Mouse (Mus musculus): ENCODE results near the gene Tnrc18. TPM values are rescaled to one million over a fixed set of nuclear protein-coding genes. Genes with fewer than 3 reads are reported as not detected.
A peak's percentile ranks its signal among the peaks of the same experiment; 100 is the strongest.

The Tnrc18 gene
- polyA plus RNA-seq, 1 experiment from 2014 or later, result 8.9 TPM

DNA sequence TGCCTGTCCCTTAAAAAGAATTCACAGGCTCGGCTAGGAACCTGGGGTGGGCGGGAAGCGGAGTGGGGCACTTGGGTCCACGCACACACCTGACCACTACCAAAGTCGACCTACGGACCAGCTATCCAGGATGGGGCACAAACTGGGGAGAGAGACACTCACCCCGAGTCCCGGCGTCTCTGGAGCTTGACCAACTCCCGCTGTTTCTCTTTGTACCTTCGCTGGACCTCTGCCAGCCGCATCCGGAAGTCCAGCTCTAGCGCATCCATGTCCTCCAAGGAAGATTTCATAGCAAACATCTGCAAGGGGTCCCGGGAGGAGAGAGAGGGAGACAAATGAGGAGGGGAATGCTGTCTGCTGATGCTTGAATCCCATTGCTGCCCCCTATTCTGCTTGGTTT lies 52.6 kb downstream of the Tnrc18 start:
- H3K27me3 ChIP-seq (replicated peaks), result no peaks in the 10 kb centered on the region
- no peak overlapping the region for H3K27ac ChIP-seq
- H3K36me3 ChIP-seq, result peaks cover 78% of the 10 kb centered on the region
- H3K4me2 ChIP-seq, result no peak overlapping the region
- no peak for ATAC-seq
- WGBS (ENCODE audit: insufficient replicate concordance), result 75% methylated on average over 15 of the region's 15 CpGs
- peaks cover 5% of the 10 kb centered on the region; the same call in 1 of the 2 replicates for H3K4me1 ChIP-seq
- H3K9ac ChIP-seq, result no peak overlapping the region
- no peak overlapping the region for H3K4me3 ChIP-seq
- H3K9me3 ChIP-seq (replicated peaks), result no peaks in the 10 kb centered on the region

- H3K36me3 ChIP-seq, result peaks cover 81% of the 10 kb centered on the region
- H3K4me2 ChIP-seq, result no peak overlapping the region
- H3K9ac ChIP-seq, result no peak overlapping the region
- H3K4me3 ChIP-seq, result no peak overlapping the region
- H3K27ac ChIP-seq, result no peak overlapping the region
- H3K27me3 ChIP-seq (replicated peaks), result no peaks in the 10 kb centered on the region
- H3K9me3 ChIP-seq (replicated peaks), result no peaks in the 10 kb centered on the region
- 48% methylated on average over 11 of the region's 11 CpGs for WGBS (ENCODE audit: insufficient replicate concordance)
- ATAC-seq, result no peak
- peaks cover 5% of the 10 kb centered on the region; the same call in 1 of the 2 replicates for H3K4me1 ChIP-seq
Observed at GRCm38 (mm10) chr5:142764306-142764705, 53.2 kb downstream of the Tnrc18 start.

- Histone ChIP-seq H3K9ac (no peak overlapping the region), H3K27ac (no peak overlapping the region), H3K4me2 (no peak overlapping the region), H3K36me3 (peaks cover 88% of the 10 kb centered on the region), H3K4me3 (no peak overlapping the region), H3K9me3 (replicated peaks) (no peaks in the 10 kb centered on the region), H3K4me1 (no peaks in the 10 kb centered on the region), H3K27me3 (replicated peaks) (no peaks in the 10 kb centered on the region)
- ATAC-seq, result no peak
- 84% methylated on average over 21 of the region's 21 CpGs for WGBS (ENCODE audit: insufficient replicate concordance)
Observed at GRCm38 (mm10) chr5:142762082-142762807, 55.2 kb downstream of the Tnrc18 start.

- WGBS (ENCODE audit: insufficient replicate concordance), result 85% methylated on average over 16 of the region's 16 CpGs
- H3K4me2 ChIP-seq, result no peak overlapping the region
- no peak overlapping the region for H3K27ac ChIP-seq
- no peak overlapping the region for H3K9ac ChIP-seq
- no peaks in the 10 kb centered on the region for H3K9me3 ChIP-seq (replicated peaks)
- H3K36me3 ChIP-seq, result peaks cover 91% of the 10 kb centered on the region
- no peaks in the 10 kb centered on the region for H3K4me1 ChIP-seq
- ATAC-seq, result no peak
- H3K27me3 ChIP-seq (replicated peaks), result no peaks in the 10 kb centered on the region
- H3K4me3 ChIP-seq, result no peak overlapping the region
Observed at GRCm38 (mm10) chr5:142761326-142761983, 56.0 kb downstream of the Tnrc18 start.

- Histone ChIP-seq H3K27ac (no peak overlapping the region), H3K4me1 (no peaks in the 10 kb centered on the region), H3K4me3 (no peak overlapping the region), H3K4me2 (no peak overlapping the region), H3K36me3 (peaks cover 93% of the 10 kb centered on the region), H3K9me3 (replicated peaks) (no peaks in the 10 kb centered on the region), H3K27me3 (replicated peaks) (no peaks in the 10 kb centered on the region), H3K9ac (no peak overlapping the region)
- whole genome bisulfite sequencing (ENCODE audit: insufficient replicate concordance), result 82% methylated on average over 8 of the region's 8 CpGs
- ATAC-seq, result no peak
Observed at GRCm38 (mm10) chr5:142759786-142760185, 57.7 kb downstream of the Tnrc18 start.

DNA sequence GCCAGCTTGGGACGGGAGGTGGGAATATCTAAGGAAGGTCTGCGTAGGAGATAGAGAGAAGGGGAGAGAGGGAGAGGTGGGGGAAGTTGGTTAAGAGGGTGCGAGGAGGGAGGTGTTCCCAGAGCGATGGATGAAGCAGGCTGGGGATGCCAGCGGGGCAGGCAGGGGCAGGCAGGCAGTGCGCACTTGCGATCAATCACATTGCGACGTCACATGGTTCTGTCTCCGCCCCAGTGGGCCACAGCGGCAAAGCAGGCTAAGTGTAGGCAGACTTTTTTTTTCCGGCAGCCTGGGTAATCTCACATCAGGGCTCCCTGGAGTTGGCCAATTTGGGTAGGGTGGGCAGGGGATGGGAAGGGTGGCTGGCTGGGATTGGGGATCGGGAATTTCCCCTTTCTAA lies 65.2 kb downstream of the Tnrc18 start:
- 60% methylated on average over 13 of the region's 13 CpGs for WGBS (ENCODE audit: insufficient replicate concordance)
- Histone ChIP-seq H3K27ac (no peak overlapping the region), H3K4me1 (peaks cover 13% of the 10 kb centered on the region; the same call in 1 of the 2 replicates), H3K9me3 (replicated peaks) (no peaks in the 10 kb centered on the region), H3K4me2 (no peak overlapping the region), H3K9ac (no peak overlapping the region), H3K27me3 (replicated peaks) (no peaks in the 10 kb centered on the region), H3K4me3 (no peak overlapping the region), H3K36me3 (peaks cover 58% of the 10 kb centered on the region)
- no peak for ATAC-seq

DNA sequence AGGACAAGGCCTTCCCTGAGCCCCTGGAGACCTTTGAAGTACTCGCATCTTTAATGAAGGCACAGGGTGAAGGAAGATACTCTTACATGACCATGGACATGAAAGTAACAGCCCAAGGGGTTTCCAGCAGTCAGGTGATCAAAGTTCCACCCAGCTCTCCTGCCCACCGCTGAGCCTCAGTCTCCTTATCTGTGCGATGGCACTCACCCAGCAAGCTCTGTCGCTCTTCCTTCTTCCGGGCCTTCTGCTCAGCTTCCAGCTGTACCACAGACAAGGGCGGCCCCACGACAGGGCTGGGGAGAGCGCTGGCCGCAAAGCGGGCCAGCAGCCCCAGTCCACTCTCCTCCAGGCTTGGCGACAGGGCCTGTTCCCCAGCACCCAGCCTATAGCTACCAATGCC lies 67.3 kb downstream of the Tnrc18 start:
- no peak overlapping the region for H3K27ac ChIP-seq
- H3K4me2 ChIP-seq, result 0 out of 2 replicates have a peak overlapping the region, but pooled peaks have one; percentile 1
- WGBS (ENCODE audit: insufficient replicate concordance), result 46% methylated on average over 11 of the region's 11 CpGs
- peaks cover 14% of the 10 kb centered on the region; the same call in 1 of the 2 replicates for H3K4me1 ChIP-seq
- peaks cover 41% of the 10 kb centered on the region for H3K36me3 ChIP-seq
- peak; percentile 70 for ATAC-seq
- no peaks in the 10 kb centered on the region for H3K9me3 ChIP-seq (replicated peaks)
- peak overlapping the region; percentile 41; the same call in 1 of the 2 replicates for H3K9ac ChIP-seq
- no peak overlapping the region for H3K4me3 ChIP-seq
- H3K27me3 ChIP-seq (replicated peaks), result no peaks in the 10 kb centered on the region

GRCm38 (mm10) chr5:142747026-142747629 lies 70.3 kb downstream of the Tnrc18 start:
- peaks cover 60% of the 10 kb centered on the region for H3K36me3 ChIP-seq
- H3K4me3 ChIP-seq, result no peak overlapping the region
- H3K27me3 ChIP-seq (replicated peaks), result no peaks in the 10 kb centered on the region
- H3K9me3 ChIP-seq (replicated peaks), result no peaks in the 10 kb centered on the region
- ATAC-seq, result no peak
- H3K4me1 ChIP-seq, result peaks cover 14% of the 10 kb centered on the region; the same call in 1 of the 2 replicates
- no peak overlapping the region for H3K9ac ChIP-seq
- H3K27ac ChIP-seq, result no peak overlapping the region
- WGBS (ENCODE audit: insufficient replicate concordance), result 56% methylated on average over 12 of the region's 12 CpGs
- H3K4me2 ChIP-seq, result no peak overlapping the region

GRCm38 (mm10) chr5:142739941-142740340 lies 77.5 kb downstream of the Tnrc18 start:
- ATAC-seq, result no peak
- Histone ChIP-seq H3K9me3 (replicated peaks) (no peaks in the 10 kb centered on the region), H3K4me1 (no peaks in the 10 kb centered on the region), H3K36me3 (peaks cover 74% of the 10 kb centered on the region), H3K27me3 (replicated peaks) (no peaks in the 10 kb centered on the region), H3K4me2 (no peak overlapping the region), H3K27ac (no peak overlapping the region), H3K4me3 (no peak overlapping the region), H3K9ac (no peak overlapping the region)
- 73% methylated on average over 8 of the region's 8 CpGs for WGBS (ENCODE audit: insufficient replicate concordance)

DNA sequence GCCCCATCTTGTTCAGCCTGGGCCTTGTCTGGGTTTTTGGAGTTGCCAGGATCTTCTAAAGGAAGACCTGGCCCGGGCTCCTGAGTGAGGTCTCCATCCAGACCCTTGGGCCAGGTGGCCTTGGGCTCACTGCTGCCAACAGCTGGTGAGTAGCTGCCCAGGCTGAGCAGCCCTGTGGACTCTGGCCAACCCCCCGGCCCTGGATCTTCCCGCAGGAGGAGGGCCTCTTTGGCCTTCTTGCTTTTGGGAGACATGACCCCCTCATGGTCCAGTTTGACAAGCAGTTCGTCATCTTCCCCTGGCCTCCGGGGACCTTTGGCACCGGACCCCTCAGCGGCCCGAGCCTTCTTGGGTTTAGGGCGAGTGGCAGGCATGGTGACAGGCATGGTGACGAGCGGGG lies 85.5 kb downstream of the Tnrc18 start:
- H3K27me3 ChIP-seq (replicated peaks), result no peaks in the 10 kb centered on the region
- H3K4me1 ChIP-seq, result no peaks in the 10 kb centered on the region
- H3K4me2 ChIP-seq, result no peak overlapping the region
- WGBS (ENCODE audit: insufficient replicate concordance), result 85% methylated on average over 11 of the region's 11 CpGs
- H3K27ac ChIP-seq, result no peak overlapping the region
- no peak overlapping the region for H3K4me3 ChIP-seq
- peaks cover 88% of the 10 kb centered on the region for H3K36me3 ChIP-seq
- no peaks in the 10 kb centered on the region for H3K9me3 ChIP-seq (replicated peaks)
- no peak for ATAC-seq
- H3K9ac ChIP-seq, result no peak overlapping the region

- ATAC-seq, result no peak
- WGBS (ENCODE audit: insufficient replicate concordance), result 64% methylated on average over 12 of the region's 12 CpGs
- Histone ChIP-seq H3K36me3 (peaks cover 85% of the 10 kb centered on the region), H3K4me2 (no peak overlapping the region), H3K27ac (no peak overlapping the region), H3K27me3 (replicated peaks) (no peaks in the 10 kb centered on the region), H3K4me1 (no peaks in the 10 kb centered on the region), H3K4me3 (no peak overlapping the region), H3K9ac (no peak overlapping the region), H3K9me3 (replicated peaks) (no peaks in the 10 kb centered on the region)
Observed at GRCm38 (mm10) chr5:142730295-142730694, 87.2 kb downstream of the Tnrc18 start.

GRCm38 (mm10) chr5:142728301-142728700 lies 89.2 kb downstream of the Tnrc18 start:
- WGBS (ENCODE audit: insufficient replicate concordance), result 85% methylated on average over 16 of the region's 16 CpGs
- Histone ChIP-seq H3K4me1 (peaks cover 4% of the 10 kb centered on the region), H3K27me3 (replicated peaks) (no peaks in the 10 kb centered on the region), H3K4me2 (no peak overlapping the region), H3K36me3 (peaks cover 74% of the 10 kb centered on the region), H3K4me3 (no peak overlapping the region), H3K27ac (no peak overlapping the region), H3K9me3 (replicated peaks) (no peaks in the 10 kb centered on the region), H3K9ac (no peak overlapping the region)
- ATAC-seq, result no peak
